Mouse (Mus musculus) gastrocnemius, adult 2 months (tissue): ENCODE measurements around the gene Col25a1. TPM values are rescaled to one million over a fixed set of nuclear protein-coding genes. Genes with fewer than 3 reads are reported as not detected.

Experiments used
- DNase-seq: peaks from one replicate; pipeline ENCODE4 v3.0.0; 2022
- H3K27ac ChIP-seq: fragments of 200-600 bp; 2 replicates; pipeline ENCODE4 v1.8.1; 2022; ENCODE audit warnings: mild to moderate bottlenecking
- H3K4me3 ChIP-seq: fragments of 200-600 bp; 2 replicates; pipeline ENCODE4 v1.8.1; 2022; ENCODE audit warnings: mild to moderate bottlenecking, moderate library complexity
- CTCF ChIP-seq: fragments of 200-600 bp; IDR thresholded peaks from 2 replicates; pipeline ENCODE4 v1.8.1; 2022; ENCODE audit warnings: antibody characterized with exemption, mild to moderate bottlenecking, moderate library complexity
- intact Hi-C: fragments of 180-260 bp; cut with DNase I; formaldehyde crosslinking; loops from one replicate; pipeline ENCODE4 v1.15.1; 2025
- total RNA-seq, 2 experiments: library from RNA; stranded (reverse); gene quantifications; 2 replicates each; pipeline ENCODE4 v1.2.3; 2021

The Col25a1 gene
- total RNA-seq, 2 experiments from 2014 or later: 0.06 TPM; not detected in 1

GRCm38 (mm10) chr3:130129635-130130206 is 1.6 kb upstream of the Col25a1 start:
- no peak overlapping the region for H3K27ac ChIP-seq
- TF ChIP-seq CTCF: peak; percentile 14; the same call in 1 of the 2 replicates
- intact Hi-C loops: no loop called here
- H3K4me3 ChIP-seq: no peak overlapping the region
- no peak for DNase-seq

- TF ChIP-seq CTCF: no peak
- intact Hi-C loops: no loop called here
These were observed 5.9 kb downstream of the Col25a1 start for GRCm38 (mm10) chr3:130137204-130137603.

GRCm38 (mm10) chr3:130137640-130138039 is 6.3 kb downstream of the Col25a1 start:
- no peak overlapping the region for H3K27ac ChIP-seq
- TF ChIP-seq CTCF: no peak
- intact Hi-C loops: no loop called here
- DNase-seq: no peak
- no peak overlapping the region for H3K4me3 ChIP-seq

More at GRCm38 (mm10) chr3:130137204-130137603, 5.9 kb downstream of the Col25a1 start:
- no peak for DNase-seq
- Histone ChIP-seq H3K27ac (no peak overlapping the region), H3K4me3 (no peak overlapping the region)

GRCm38 (mm10) chr3:130145874-130146273 is 14.6 kb downstream of the Col25a1 start:
- Histone ChIP-seq H3K4me3 (no peak overlapping the region), H3K27ac (no peak overlapping the region)
- intact Hi-C loops: no loop called here
- no peak for DNase-seq
- TF ChIP-seq CTCF: no peak

- DNase-seq: no peak
- TF ChIP-seq CTCF: no peak
- H3K27ac ChIP-seq: no peak overlapping the region
- no peak overlapping the region for H3K4me3 ChIP-seq
- intact Hi-C loops: no loop called here
These were observed 16.5 kb downstream of the Col25a1 start for GRCm38 (mm10) chr3:130147827-130148226.

- no peak overlapping the region for H3K27ac ChIP-seq
- no peak for TF ChIP-seq CTCF
- no peak for DNase-seq
- H3K4me3 ChIP-seq: no peak overlapping the region
- intact Hi-C loops: no loop called here
These were observed 17.9 kb downstream of the Col25a1 start for GRCm38 (mm10) chr3:130149180-130149579.

GRCm38 (mm10) chr3:130153117-130153516 is 21.8 kb downstream of the Col25a1 start:
- H3K27ac ChIP-seq: no peak overlapping the region
- no peak for TF ChIP-seq CTCF
- H3K4me3 ChIP-seq: no peak overlapping the region
- no peak for DNase-seq
- intact Hi-C loops: no loop called here

GRCm38 (mm10) chr3:130157551-130157950 is 26.2 kb downstream of the Col25a1 start:
- no peak for DNase-seq
- Histone ChIP-seq H3K27ac (no peak overlapping the region), H3K4me3 (no peak overlapping the region)
- TF ChIP-seq CTCF: no peak
- intact Hi-C loops: no loop called here

GRCm38 (mm10) chr3:130159906-130160305 is 28.6 kb downstream of the Col25a1 start:
- intact Hi-C loops: no loop called here
- no peak for DNase-seq
- no peak for TF ChIP-seq CTCF
- Histone ChIP-seq H3K27ac (no peak overlapping the region), H3K4me3 (no peak overlapping the region)

GRCm38 (mm10) chr3:130160902-130161301 is 29.6 kb downstream of the Col25a1 start:
- H3K4me3 ChIP-seq: no peak overlapping the region
- TF ChIP-seq CTCF: no peak
- no peak overlapping the region for H3K27ac ChIP-seq
- intact Hi-C loops: no loop called here
- DNase-seq: no peak

- H3K4me3 ChIP-seq: no peak overlapping the region
- no peak for TF ChIP-seq CTCF
- intact Hi-C loops: no loop called here
- H3K27ac ChIP-seq: no peak overlapping the region
- DNase-seq: no peak
These were observed 30.1 kb downstream of the Col25a1 start for GRCm38 (mm10) chr3:130161323-130161917.

GRCm38 (mm10) chr3:130166875-130167274 is 35.6 kb downstream of the Col25a1 start:
- H3K4me3 ChIP-seq: no peak overlapping the region
- no peak for DNase-seq
- no peak overlapping the region for H3K27ac ChIP-seq
- intact Hi-C loops: no loop called here
- no peak for TF ChIP-seq CTCF

GRCm38 (mm10) chr3:130172764-130173163 is 41.5 kb downstream of the Col25a1 start:
- DNase-seq: no peak
- no peak overlapping the region for H3K27ac ChIP-seq
- intact Hi-C loops: no loop called here
- no peak for TF ChIP-seq CTCF
- peak overlapping the region; percentile 9; the same call in 1 of the 2 replicates for H3K4me3 ChIP-seq
